Mouse (Mus musculus): ENCODE data around the gene Flt1. TPM values are rescaled to one million over a fixed set of nuclear protein-coding genes. Genes with fewer than 3 reads are reported as not detected.

Gene Flt1
- polyA plus RNA-seq, 1 experiment from 2014 or later = 11.5 TPM

GRCm38 (mm10) chr5:147697165-147697564 is 28.6 kb downstream of the Flt1 start:
- Histone ChIP-seq H3K27ac (ENCODE audit: low read length) (no peak overlapping the region), H3K9me3 (ENCODE audit: control insufficient read depth, low read depth, low read length) (no peaks in the 10 kb centered on the region), H3K27me3 (ENCODE audit: control insufficient read depth, insufficient read depth, low read length) (no peaks in the 10 kb centered on the region), H3K4me3 (ENCODE audit: low read depth, low read length) (no peak overlapping the region), H3K9ac (replicated peaks; ENCODE audit: low read depth, low read length) (no peak overlapping the region), H3K36me3 (ENCODE audit: control insufficient read depth, insufficient read depth, low read length) (no peaks in the 10 kb centered on the region), H3K4me2 (replicated peaks; ENCODE audit: low read depth, low read length) (no peak overlapping the region), H3K4me1 (ENCODE audit: control insufficient read depth, insufficient read depth, low read length) (no peaks in the 10 kb centered on the region)
- no peak for ATAC-seq (ENCODE audit: insufficient number of reproducible peaks, insufficient read depth, low FRiP score, low read depth)
- WGBS = 49% methylated on average over 5 of the region's 5 CpGs

GRCm38 (mm10) chr5:147692622-147693021 is 33.2 kb downstream of the Flt1 start:
- no peak overlapping the region for H3K9ac ChIP-seq (replicated peaks; ENCODE audit: low read depth, low read length)
- H3K27me3 ChIP-seq (ENCODE audit: control insufficient read depth, insufficient read depth, low read length) = no peaks in the 10 kb centered on the region
- H3K4me2 ChIP-seq (replicated peaks; ENCODE audit: low read depth, low read length) = no peak overlapping the region
- no peaks in the 10 kb centered on the region for H3K36me3 ChIP-seq (ENCODE audit: control insufficient read depth, insufficient read depth, low read length)
- 86% methylated on average over 1 of the region's 1 CpGs for WGBS
- no peaks in the 10 kb centered on the region for H3K9me3 ChIP-seq (ENCODE audit: control insufficient read depth, low read depth, low read length)
- no peak overlapping the region for H3K27ac ChIP-seq (ENCODE audit: low read length)
- no peak overlapping the region for H3K4me3 ChIP-seq (ENCODE audit: low read depth, low read length)
- H3K4me1 ChIP-seq (ENCODE audit: control insufficient read depth, insufficient read depth, low read length) = no peaks in the 10 kb centered on the region
- no peak for ATAC-seq (ENCODE audit: insufficient number of reproducible peaks, insufficient read depth, low FRiP score, low read depth)

- ATAC-seq (ENCODE audit: insufficient number of reproducible peaks, insufficient read depth, low FRiP score, low read depth) = no peak
- no peaks in the 10 kb centered on the region for H3K36me3 ChIP-seq (ENCODE audit: control insufficient read depth, insufficient read depth, low read length)
- H3K4me2 ChIP-seq (replicated peaks; ENCODE audit: low read depth, low read length) = no peak overlapping the region
- H3K9ac ChIP-seq (replicated peaks; ENCODE audit: low read depth, low read length) = no peak overlapping the region
- no peak overlapping the region for H3K4me3 ChIP-seq (ENCODE audit: low read depth, low read length)
- H3K4me1 ChIP-seq (ENCODE audit: control insufficient read depth, insufficient read depth, low read length) = no peaks in the 10 kb centered on the region
- H3K27me3 ChIP-seq (ENCODE audit: control insufficient read depth, insufficient read depth, low read length) = no peaks in the 10 kb centered on the region
- 83% methylated on average over 12 of the region's 12 CpGs for WGBS
- H3K27ac ChIP-seq (ENCODE audit: low read length) = no peak overlapping the region
- H3K9me3 ChIP-seq (ENCODE audit: control insufficient read depth, low read depth, low read length) = no peaks in the 10 kb centered on the region
Observed at GRCm38 (mm10) chr5:147683707-147684323, 42.0 kb downstream of the Flt1 start.

- WGBS = 25% methylated on average over 10 of the region's 10 CpGs
- H3K4me2 ChIP-seq (replicated peaks; ENCODE audit: low read depth, low read length) = no peak overlapping the region
- ATAC-seq (ENCODE audit: insufficient number of reproducible peaks, insufficient read depth, low FRiP score, low read depth) = no peak
Observed at GRCm38 (mm10) chr5:147681224-147681623, 44.6 kb downstream of the Flt1 start.

GRCm38 (mm10) chr5:147680711-147681110 is 45.1 kb downstream of the Flt1 start:
- WGBS = 34% methylated on average over 5 of the region's 5 CpGs
- H3K9ac ChIP-seq (replicated peaks; ENCODE audit: low read depth, low read length) = no peak overlapping the region
- H3K27me3 ChIP-seq (ENCODE audit: control insufficient read depth, insufficient read depth, low read length) = no peaks in the 10 kb centered on the region
- H3K4me2 ChIP-seq (replicated peaks; ENCODE audit: low read depth, low read length) = no peak overlapping the region
- H3K4me3 ChIP-seq (ENCODE audit: low read depth, low read length) = no peak overlapping the region
- no peaks in the 10 kb centered on the region for H3K36me3 ChIP-seq (ENCODE audit: control insufficient read depth, insufficient read depth, low read length)
- no peak overlapping the region for H3K27ac ChIP-seq (ENCODE audit: low read length)
- no peaks in the 10 kb centered on the region for H3K4me1 ChIP-seq (ENCODE audit: control insufficient read depth, insufficient read depth, low read length)
- H3K9me3 ChIP-seq (ENCODE audit: control insufficient read depth, low read depth, low read length) = no peaks in the 10 kb centered on the region
- no peak for ATAC-seq (ENCODE audit: insufficient number of reproducible peaks, insufficient read depth, low FRiP score, low read depth)

More at GRCm38 (mm10) chr5:147681224-147681623, 44.6 kb downstream of the Flt1 start:
- Histone ChIP-seq H3K4me1 (ENCODE audit: control insufficient read depth, insufficient read depth, low read length) (no peaks in the 10 kb centered on the region), H3K9me3 (ENCODE audit: control insufficient read depth, low read depth, low read length) (no peaks in the 10 kb centered on the region), H3K9ac (replicated peaks; ENCODE audit: low read depth, low read length) (no peak overlapping the region), H3K4me3 (ENCODE audit: low read depth, low read length) (no peak overlapping the region), H3K36me3 (ENCODE audit: control insufficient read depth, insufficient read depth, low read length) (no peaks in the 10 kb centered on the region), H3K27me3 (ENCODE audit: control insufficient read depth, insufficient read depth, low read length) (no peaks in the 10 kb centered on the region), H3K27ac (ENCODE audit: low read length) (no peak overlapping the region)

GRCm38 (mm10) chr5:147679316-147679715 is 46.5 kb downstream of the Flt1 start:
- H3K9ac ChIP-seq (replicated peaks; ENCODE audit: low read depth, low read length) = no peak overlapping the region
- H3K9me3 ChIP-seq (ENCODE audit: control insufficient read depth, low read depth, low read length) = no peaks in the 10 kb centered on the region
- no peak overlapping the region for H3K27ac ChIP-seq (ENCODE audit: low read length)
- 90% methylated on average over 12 of the region's 12 CpGs for WGBS
- H3K27me3 ChIP-seq (ENCODE audit: control insufficient read depth, insufficient read depth, low read length) = no peaks in the 10 kb centered on the region
- no peak overlapping the region for H3K4me2 ChIP-seq (replicated peaks; ENCODE audit: low read depth, low read length)
- H3K4me3 ChIP-seq (ENCODE audit: low read depth, low read length) = no peak overlapping the region
- ATAC-seq (ENCODE audit: insufficient number of reproducible peaks, insufficient read depth, low FRiP score, low read depth) = no peak
- H3K4me1 ChIP-seq (ENCODE audit: control insufficient read depth, insufficient read depth, low read length) = no peaks in the 10 kb centered on the region
- H3K36me3 ChIP-seq (ENCODE audit: control insufficient read depth, insufficient read depth, low read length) = no peaks in the 10 kb centered on the region

GRCm38 (mm10) chr5:147675791-147676190 is 50.0 kb downstream of the Flt1 start:
- H3K27me3 ChIP-seq (ENCODE audit: control insufficient read depth, insufficient read depth, low read length) = no peaks in the 10 kb centered on the region
- H3K36me3 ChIP-seq (ENCODE audit: control insufficient read depth, insufficient read depth, low read length) = no peaks in the 10 kb centered on the region
- no peak for ATAC-seq (ENCODE audit: insufficient number of reproducible peaks, insufficient read depth, low FRiP score, low read depth)
- H3K4me3 ChIP-seq (ENCODE audit: low read depth, low read length) = no peak overlapping the region
- no peak overlapping the region for H3K4me2 ChIP-seq (replicated peaks; ENCODE audit: low read depth, low read length)
- no peak overlapping the region for H3K27ac ChIP-seq (ENCODE audit: low read length)
- no peaks in the 10 kb centered on the region for H3K4me1 ChIP-seq (ENCODE audit: control insufficient read depth, insufficient read depth, low read length)
- H3K9ac ChIP-seq (replicated peaks; ENCODE audit: low read depth, low read length) = no peak overlapping the region
- 86% methylated on average over 5 of the region's 5 CpGs for WGBS
- H3K9me3 ChIP-seq (ENCODE audit: control insufficient read depth, low read depth, low read length) = no peaks in the 10 kb centered on the region

- Histone ChIP-seq H3K4me3 (ENCODE audit: low read depth, low read length) (no peak overlapping the region), H3K27ac (ENCODE audit: low read length) (no peak overlapping the region), H3K27me3 (ENCODE audit: control insufficient read depth, insufficient read depth, low read length) (no peaks in the 10 kb centered on the region), H3K9ac (replicated peaks; ENCODE audit: low read depth, low read length) (no peak overlapping the region), H3K9me3 (ENCODE audit: control insufficient read depth, low read depth, low read length) (peaks cover 4% of the 10 kb centered on the region; the same call in 1 of the 2 replicates), H3K4me1 (ENCODE audit: control insufficient read depth, insufficient read depth, low read length) (no peaks in the 10 kb centered on the region), H3K4me2 (replicated peaks; ENCODE audit: low read depth, low read length) (no peak overlapping the region), H3K36me3 (ENCODE audit: control insufficient read depth, insufficient read depth, low read length) (no peaks in the 10 kb centered on the region)
- ATAC-seq (ENCODE audit: insufficient number of reproducible peaks, insufficient read depth, low FRiP score, low read depth) = no peak
- WGBS = 72% methylated on average over 19 of the region's 19 CpGs
Observed at GRCm38 (mm10) chr5:147671765-147672424, 53.9 kb downstream of the Flt1 start.
